In genomic region chr19:28211630-28212029, GRCm38 (mm10) we compare ENCODE assay signal across 18 mouse cellular contexts.
DNase-seq lines count a peak whose midpoint lies in the region; ATAC-seq lines count a peak whose summit lies in the region.
"Had no signal": no experiment of that assay in that cellular context is flagged by ENCODE, and none has a peak within 500 bp of the region (broad histone marks: within the 10 kb centered on the region; RNA-seq: fewer than 3 reads in every experiment).

No protein-coding gene starts in this region.

- ATAC-seq in intestine, embryonic 15.5 days: peak; percentile 83
- ATAC-seq in intestine, embryonic 16.5 days: peak; percentile 81
- peak; percentile 33; the same call in 1 of the 2 replicates for ATAC-seq in stomach, embryonic 16.5 days (ENCODE audit: insufficient read depth, low FRiP score)
- no peak for ATAC-seq in heart, embryonic 12.5 days (ENCODE audit: insufficient number of reproducible peaks, low FRiP score)
- ATAC-seq: forebrain, embryonic 13.5 days; forebrain, embryonic 15.5 days had no signal

- no peak for DNase-seq in neural tube, embryonic 10.5 days (ENCODE audit: extremely low spot score, low spot score)
- DNase-seq in frontal cortex, postnatal 36 days (ENCODE audit: low spot score in 2 of 2): no peak
- DNase-seq: adrenal gland, adult 2 months; adrenal gland, postnatal 10 days; adrenal gland, postnatal 25 days; cerebellum, adult 11 months; cerebellum, adult 18-20 months; cerebellum, adult 8-10 months; cerebellum, adult 9-11 months; cerebellum, postnatal 25 days had no signal

- H3K4me2 ChIP-seq in intestine, embryonic 15.5 days (replicated peaks): 0 out of 2 replicates have a peak overlapping the region, but pooled peaks have one; percentile 22
- H3K4me2 ChIP-seq in intestine, embryonic 16.5 days (ENCODE audit: low read depth, low read length): no peak overlapping the region
- no peak overlapping the region for H3K4me2 ChIP-seq in stomach, embryonic 16.5 days (ENCODE audit: low read depth, low read length)
- H3K4me2 ChIP-seq in heart, embryonic 12.5 days: no peak overlapping the region
- H3K4me2 ChIP-seq: embryonic facial prominence, embryonic 12.5 days; forebrain, embryonic 13.5 days; forebrain, embryonic 15.5 days had no signal

- no peak overlapping the region for H3K9ac ChIP-seq in intestine, embryonic 15.5 days
- no peak overlapping the region for H3K9ac ChIP-seq in intestine, embryonic 16.5 days (ENCODE audit: low read depth, low read length)
- no peak overlapping the region for H3K9ac ChIP-seq in stomach, embryonic 16.5 days (ENCODE audit: low read length)
- no peak overlapping the region for H3K9ac ChIP-seq in heart, embryonic 12.5 days
- H3K9ac ChIP-seq: embryonic facial prominence, embryonic 12.5 days; forebrain, embryonic 13.5 days; forebrain, embryonic 15.5 days had no signal

- H3K27ac ChIP-seq in intestine, embryonic 15.5 days: no peak overlapping the region
- no peak overlapping the region for H3K27ac ChIP-seq in intestine, embryonic 16.5 days (ENCODE audit: low read length)
- H3K27ac ChIP-seq in stomach, embryonic 16.5 days (ENCODE audit: low read length): no peak overlapping the region
- no peak overlapping the region for H3K27ac ChIP-seq in heart, embryonic 12.5 days (ENCODE audit: poor library complexity, severe bottlenecking)
- H3K27ac ChIP-seq: embryonic facial prominence, embryonic 10.5 days; embryonic facial prominence, embryonic 12.5 days; forebrain, embryonic 13.5 days; forebrain, embryonic 15.5 days had no signal

- H3K4me3 ChIP-seq in intestine, embryonic 15.5 days (replicated peaks): no peak overlapping the region
- no peak overlapping the region for H3K4me3 ChIP-seq in intestine, embryonic 16.5 days (ENCODE audit: low read length)
- H3K4me3 ChIP-seq in stomach, embryonic 16.5 days (replicated peaks; ENCODE audit: low read length): no peak overlapping the region
- H3K4me3 ChIP-seq in heart, embryonic 12.5 days: no peak overlapping the region
- H3K4me3 ChIP-seq: embryonic facial prominence, embryonic 10.5 days; embryonic facial prominence, embryonic 12.5 days; forebrain, embryonic 13.5 days; forebrain, embryonic 15.5 days had no signal

- WGBS in intestine, embryonic 15.5 days: 59% methylated on average over 4 of the region's 4 CpGs
- 65% methylated on average over 4 of the region's 4 CpGs for WGBS in intestine, embryonic 16.5 days
- WGBS in stomach, embryonic 16.5 days: 54% methylated on average over 4 of the region's 4 CpGs
- WGBS in heart, embryonic 12.5 days: 49% methylated on average over 4 of the region's 4 CpGs

- no peaks in the 10 kb centered on the region for H3K27me3 ChIP-seq in intestine, embryonic 15.5 days (replicated peaks)
- H3K27me3 ChIP-seq in intestine, embryonic 16.5 days (replicated peaks; ENCODE audit: control insufficient read depth, insufficient read depth, low read length): no peaks in the 10 kb centered on the region
- H3K27me3 ChIP-seq in stomach, embryonic 16.5 days (ENCODE audit: control insufficient read depth, insufficient read depth, low read length): no peaks in the 10 kb centered on the region
- no peaks in the 10 kb centered on the region for H3K27me3 ChIP-seq in heart, embryonic 12.5 days (replicated peaks)
- H3K27me3 ChIP-seq: embryonic facial prominence, embryonic 12.5 days; forebrain, embryonic 13.5 days; forebrain, embryonic 15.5 days had no signal

- no peaks in the 10 kb centered on the region for H3K36me3 ChIP-seq in intestine, embryonic 15.5 days
- no peaks in the 10 kb centered on the region for H3K36me3 ChIP-seq in intestine, embryonic 16.5 days (ENCODE audit: control insufficient read depth, insufficient read depth, low read length)
- H3K36me3 ChIP-seq in stomach, embryonic 16.5 days (ENCODE audit: control insufficient read depth, insufficient read depth, low read length): no peaks in the 10 kb centered on the region
- H3K36me3 ChIP-seq in heart, embryonic 12.5 days: no peaks in the 10 kb centered on the region
- H3K36me3 ChIP-seq: embryonic facial prominence, embryonic 10.5 days; embryonic facial prominence, embryonic 12.5 days; forebrain, embryonic 15.5 days had no signal

- no peaks in the 10 kb centered on the region for H3K9me3 ChIP-seq in intestine, embryonic 15.5 days
- peaks cover 3% of the 10 kb centered on the region; the same call in 1 of the 2 replicates for H3K9me3 ChIP-seq in intestine, embryonic 16.5 days (ENCODE audit: control insufficient read depth, low read length)
- 0 out of 2 replicates have a peak, but pooled peaks cover 3% of the 10 kb centered on the region for H3K9me3 ChIP-seq in stomach, embryonic 16.5 days (replicated peaks; ENCODE audit: control insufficient read depth, low read length)
- H3K9me3 ChIP-seq in heart, embryonic 12.5 days (replicated peaks): peaks cover 5% of the 10 kb centered on the region
- H3K9me3 ChIP-seq: embryonic facial prominence, embryonic 12.5 days; forebrain, embryonic 15.5 days had no signal

- H3K4me1 ChIP-seq in intestine, embryonic 15.5 days (replicated peaks): no peaks in the 10 kb centered on the region
- H3K4me1 ChIP-seq in intestine, embryonic 16.5 days (ENCODE audit: control insufficient read depth, insufficient read depth, low read length): peaks cover 4% of the 10 kb centered on the region; the same call in 1 of the 2 replicates
- no peaks in the 10 kb centered on the region for H3K4me1 ChIP-seq in stomach, embryonic 16.5 days (ENCODE audit: control insufficient read depth, insufficient read depth, low read length)
- no peaks in the 10 kb centered on the region for H3K4me1 ChIP-seq in heart, embryonic 12.5 days (replicated peaks)
- H3K4me1 ChIP-seq: embryonic facial prominence, embryonic 10.5 days; embryonic facial prominence, embryonic 12.5 days; forebrain, embryonic 13.5 days; forebrain, embryonic 15.5 days had no signal
